Mouse (Mus musculus) CD4-positive, CD25-positive, alpha-beta regulatory T cell, adult 2 months (primary cell): Measurements from ENCODE around the gene Slc25a39.
A peak's percentile ranks its signal among the peaks of the same experiment; 100 is the strongest.
"Not testable (repeated sequence)": the region's sequence is repeated elsewhere in the genome, so short reads cannot be mapped to it uniquely, and the experiment has no call there.

ENCODE experiments used
- DNase-seq: peaks from one replicate; pipeline ENCODE4 v3.0.0-alpha.2; 2012; ENCODE audit warnings: low read depth, low spot score

The Slc25a39 gene

DNA sequence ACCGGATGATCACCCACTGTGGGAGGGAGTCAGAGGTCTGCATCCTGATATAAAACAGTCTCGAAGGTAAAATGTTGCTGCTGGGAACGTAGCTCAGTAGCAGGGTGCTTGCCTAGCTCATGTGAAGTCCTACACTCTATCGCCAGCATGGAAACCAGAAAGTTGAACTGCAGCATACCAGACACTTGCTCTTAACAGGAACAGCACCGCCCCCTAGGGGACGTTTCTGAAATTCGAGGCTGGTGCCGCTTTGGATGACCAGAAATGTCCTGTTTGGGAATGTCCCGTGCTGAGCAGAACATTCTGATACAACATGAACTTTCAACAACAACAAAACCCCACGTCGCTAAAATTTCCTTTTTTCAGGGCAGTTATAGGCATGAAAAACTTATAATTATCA lies 4.0 kb upstream of the Slc25a39 start:
- peak; percentile 92 for DNase-seq

DNA sequence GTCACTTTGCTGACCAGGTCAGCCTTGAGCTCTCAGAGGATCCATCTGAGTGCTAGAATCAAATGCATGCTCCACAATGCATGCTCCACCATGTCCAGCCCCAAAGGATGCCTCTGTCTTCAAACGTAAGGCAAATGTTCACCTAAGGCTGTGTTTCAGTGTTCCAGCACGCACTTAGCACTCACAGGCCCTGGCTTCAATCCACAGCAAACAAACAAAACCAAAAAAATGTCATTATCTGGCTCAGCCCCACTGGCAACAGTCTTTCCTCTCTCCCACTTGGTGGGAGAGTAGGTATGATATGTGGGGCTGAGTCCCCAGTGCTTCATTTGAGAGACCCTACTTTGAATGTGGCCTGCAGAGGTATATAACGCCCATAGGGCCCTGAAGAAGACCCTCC lies 3.3 kb upstream of the Slc25a39 start:
- DNase-seq, result no peak

GRCm38 (mm10) chr11:102410345-102410744 lies 2.6 kb upstream of the Slc25a39 start:
- DNase-seq, result not testable (repeated sequence)

DNA sequence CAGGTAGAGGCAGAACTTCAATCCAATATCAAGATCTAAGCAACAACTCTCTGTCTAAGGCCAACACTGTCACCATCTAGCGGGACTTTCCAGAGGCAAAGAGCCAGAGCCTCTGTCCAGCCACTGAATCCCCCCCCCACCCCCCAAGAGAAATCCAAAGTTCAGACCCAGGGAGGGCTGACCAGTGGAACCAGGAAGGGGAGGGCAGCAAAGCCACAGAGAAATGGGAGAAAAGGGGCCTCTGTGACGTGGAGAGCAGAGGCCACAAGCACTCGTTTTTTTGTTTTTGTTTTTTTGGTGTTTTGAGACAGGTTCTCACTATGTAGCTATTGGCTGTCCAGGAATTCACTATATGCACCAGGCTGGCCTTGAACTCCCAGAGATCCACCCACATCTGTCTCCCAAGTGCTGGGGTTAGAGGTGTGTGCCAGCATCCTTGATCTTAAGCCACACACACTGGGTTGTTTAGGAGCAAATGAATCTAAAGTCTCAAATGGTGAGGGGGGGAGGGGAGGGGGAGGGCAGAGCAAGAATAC lies 2.1 kb upstream of the Slc25a39 start:
- DNase-seq, result no peak

- no peak for DNase-seq
Measured at GRCm38 (mm10) chr11:102408888-102409794, 1.4 kb upstream of the Slc25a39 start.

- DNase-seq, result peak; percentile 97
Measured at GRCm38 (mm10) chr11:102408344-102408876, 664 bp upstream of the Slc25a39 start.

DNA sequence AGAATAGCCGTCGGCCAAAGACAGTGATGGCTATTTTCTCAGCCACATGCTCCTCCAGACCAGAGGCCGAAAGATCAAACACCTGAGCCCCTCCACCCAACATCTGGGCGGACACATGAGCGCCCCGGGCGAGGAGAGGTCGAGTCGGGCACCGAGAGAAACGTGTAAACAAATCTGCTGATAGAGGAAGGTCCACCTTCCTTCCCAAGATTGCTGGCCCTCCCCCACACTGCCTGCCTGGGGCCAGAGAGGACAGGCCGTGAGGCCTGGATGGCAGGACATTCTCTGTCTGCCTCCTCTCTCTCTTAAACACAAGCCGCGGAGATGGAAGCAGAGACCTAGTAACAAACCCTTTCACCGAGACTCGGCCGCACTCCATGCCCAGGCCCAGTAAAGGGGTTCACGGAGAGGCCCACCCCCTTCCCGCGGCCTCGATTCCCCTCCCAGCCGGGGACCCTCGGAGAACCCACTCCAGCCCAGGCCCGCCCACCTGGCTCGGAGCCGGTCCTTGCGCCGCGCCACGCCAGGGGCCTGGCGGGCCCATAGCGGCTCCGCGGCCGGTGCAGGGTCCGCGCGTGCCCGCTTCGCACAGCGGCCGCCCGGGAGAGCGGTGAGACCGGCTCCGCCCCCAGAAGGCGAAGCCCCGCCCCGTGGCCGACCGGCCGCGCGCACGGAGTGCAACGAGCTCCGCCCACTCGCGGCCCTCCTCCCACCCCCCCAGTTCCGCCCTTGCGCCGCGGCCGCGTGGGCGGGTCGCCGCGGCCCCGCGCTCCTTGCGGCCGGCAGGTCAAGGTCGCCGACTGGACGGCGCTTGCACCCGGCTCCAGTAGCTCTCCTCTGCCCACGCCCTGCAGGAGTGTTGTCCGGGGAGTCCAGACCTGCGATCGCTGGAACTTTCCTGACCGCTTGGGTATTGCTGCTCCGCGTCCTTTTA lies 579 bp downstream of the Slc25a39 start:
- DNase-seq, result peak; percentile 94

DNA sequence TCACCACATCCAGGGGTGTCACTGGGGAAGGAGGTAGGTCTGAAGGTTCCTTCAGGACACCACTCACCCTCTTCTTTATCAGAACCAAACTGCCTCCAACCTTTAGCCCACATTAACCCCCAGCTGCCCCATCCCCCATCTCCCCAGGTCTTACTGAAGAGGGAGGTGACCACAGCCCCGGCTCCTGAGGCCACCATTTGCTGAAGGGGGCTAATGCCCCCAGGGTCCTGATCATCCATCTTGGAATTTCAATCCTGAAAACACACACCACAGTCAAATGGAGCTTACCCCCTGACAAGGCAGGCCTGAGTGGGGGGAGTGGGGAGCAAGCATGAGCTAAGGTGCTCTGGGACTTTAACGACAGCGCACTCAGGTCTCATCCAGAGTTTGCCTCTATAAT lies 1.3 kb downstream of the Slc25a39 start:
- no peak for DNase-seq

DNA sequence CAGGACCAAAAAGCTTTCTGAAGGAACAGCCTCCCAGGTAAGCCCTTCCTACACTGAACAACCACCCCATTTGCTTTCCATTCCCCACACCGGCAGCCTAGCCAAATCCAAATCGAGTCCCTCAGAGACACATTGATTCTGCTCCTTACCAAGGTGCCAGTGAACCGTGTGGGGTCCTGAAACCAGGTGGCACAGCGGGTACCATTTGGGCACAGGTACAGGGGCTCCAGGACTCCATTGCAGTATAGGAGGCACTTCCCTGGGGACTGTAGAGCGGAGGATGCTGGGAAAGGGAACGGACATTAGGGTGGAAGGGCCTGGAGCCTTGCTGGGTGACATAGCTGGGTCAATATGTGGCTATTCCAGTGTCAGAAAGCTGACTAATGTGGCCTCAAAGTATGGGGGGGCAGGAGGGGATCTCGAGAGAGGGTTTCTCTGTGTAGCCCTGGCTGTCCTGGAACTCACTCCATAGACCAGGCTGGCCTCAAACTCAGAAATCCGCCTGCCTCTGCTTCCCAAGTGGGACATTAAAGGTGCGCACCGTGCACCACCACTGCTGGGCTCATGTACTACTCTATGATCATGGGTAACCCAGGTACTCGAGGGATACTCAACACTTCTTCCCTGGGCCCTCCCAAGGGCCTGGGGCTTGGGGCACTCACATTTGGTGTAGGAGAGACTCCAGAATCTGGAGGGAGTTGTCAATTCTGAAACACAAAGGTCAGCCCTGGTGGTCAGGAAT lies 2.0 kb downstream of the Slc25a39 start:
- DNase-seq, result no peak

DNA sequence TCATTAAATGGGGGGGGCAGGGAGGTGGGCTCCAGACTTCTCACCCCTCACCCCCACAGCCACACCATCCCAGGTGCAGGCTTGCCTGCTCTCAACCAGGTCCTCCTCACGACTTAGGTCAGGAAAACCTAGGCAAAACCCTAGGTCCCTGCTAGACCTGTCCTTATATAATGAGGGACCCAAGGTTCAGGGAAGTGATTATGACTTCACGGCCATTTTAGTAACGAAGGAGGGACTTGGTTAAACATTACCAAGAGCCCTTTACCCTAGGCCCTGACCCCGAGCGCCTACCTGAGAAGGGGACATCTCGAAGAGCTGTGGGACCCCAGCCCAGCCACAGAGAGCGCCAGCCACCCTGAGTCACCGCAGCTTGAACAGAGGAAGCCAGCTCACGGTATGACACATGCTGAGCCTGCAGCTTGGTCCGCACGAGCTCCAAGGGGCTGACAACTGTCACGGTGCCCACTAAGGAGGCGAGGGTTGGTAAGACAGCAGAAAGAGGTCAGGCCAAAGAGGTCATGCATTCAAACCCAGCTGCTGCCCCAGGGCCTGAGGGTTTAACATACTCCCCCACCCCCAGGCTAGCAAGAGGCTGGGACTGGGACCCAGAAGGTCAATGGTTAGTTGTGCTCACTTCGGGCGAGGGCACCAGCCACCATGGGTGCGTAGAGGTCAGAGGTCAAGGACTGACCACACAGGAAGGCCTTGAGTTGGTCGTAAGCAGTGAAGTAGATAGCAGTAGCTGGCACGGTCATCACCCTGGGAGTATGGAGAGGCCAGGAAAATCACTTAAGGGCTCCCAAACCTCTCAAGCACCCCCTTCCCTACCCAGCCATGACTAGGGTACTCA lies 3.4 kb downstream of the Slc25a39 start:
- DNase-seq, result no peak

DNA sequence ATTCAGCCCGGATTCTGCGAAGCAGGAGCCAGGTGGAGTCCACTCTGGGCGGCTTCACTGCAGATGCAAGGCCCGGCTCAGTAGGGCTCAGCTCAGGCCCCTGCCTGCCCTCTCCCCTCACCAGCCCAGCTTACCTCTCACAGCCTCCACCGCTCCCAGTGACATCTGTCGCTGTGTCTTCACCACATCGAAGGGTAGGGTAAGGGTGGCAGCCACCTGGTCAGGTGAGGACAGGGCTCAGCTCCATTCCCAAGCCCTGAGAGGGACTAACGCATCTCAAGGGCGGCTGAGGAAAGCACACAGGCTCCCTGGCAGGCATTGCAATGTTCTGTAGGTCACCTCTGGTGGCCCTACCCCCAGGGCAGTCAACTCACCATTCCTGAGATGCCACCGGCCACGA lies 4.1 kb downstream of the Slc25a39 start:
- no peak for DNase-seq

DNA sequence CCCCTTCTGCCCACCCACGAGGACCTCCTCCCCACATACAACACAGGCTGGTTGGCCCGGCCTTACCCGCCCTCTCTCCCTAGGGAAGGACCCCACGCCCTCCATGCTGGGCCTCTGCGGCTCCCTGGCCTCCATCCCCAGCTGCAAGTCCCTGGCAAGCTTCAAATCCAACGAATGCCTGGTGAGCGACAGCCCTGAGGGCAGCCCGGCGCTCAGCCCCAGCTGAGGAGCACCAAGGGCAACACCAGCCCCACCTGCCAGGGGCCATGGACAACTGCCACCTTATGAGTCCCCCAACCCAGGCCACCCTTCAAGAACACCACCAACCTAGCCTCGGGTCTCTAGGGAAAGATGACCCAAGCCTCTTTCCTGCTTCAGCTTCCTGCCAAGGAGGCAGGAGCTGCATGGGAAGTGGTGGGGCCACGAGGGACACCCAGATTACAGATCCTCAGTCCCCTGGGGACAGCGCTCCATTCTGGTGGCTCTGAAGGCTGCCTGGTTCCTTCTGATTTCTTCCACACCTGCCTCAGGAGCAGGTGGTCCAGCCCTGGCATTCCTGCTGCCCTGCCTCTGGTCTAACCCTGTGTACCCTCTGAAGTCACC lies 5.7 kb downstream of the Slc25a39 start:
- DNase-seq, result no peak

DNA sequence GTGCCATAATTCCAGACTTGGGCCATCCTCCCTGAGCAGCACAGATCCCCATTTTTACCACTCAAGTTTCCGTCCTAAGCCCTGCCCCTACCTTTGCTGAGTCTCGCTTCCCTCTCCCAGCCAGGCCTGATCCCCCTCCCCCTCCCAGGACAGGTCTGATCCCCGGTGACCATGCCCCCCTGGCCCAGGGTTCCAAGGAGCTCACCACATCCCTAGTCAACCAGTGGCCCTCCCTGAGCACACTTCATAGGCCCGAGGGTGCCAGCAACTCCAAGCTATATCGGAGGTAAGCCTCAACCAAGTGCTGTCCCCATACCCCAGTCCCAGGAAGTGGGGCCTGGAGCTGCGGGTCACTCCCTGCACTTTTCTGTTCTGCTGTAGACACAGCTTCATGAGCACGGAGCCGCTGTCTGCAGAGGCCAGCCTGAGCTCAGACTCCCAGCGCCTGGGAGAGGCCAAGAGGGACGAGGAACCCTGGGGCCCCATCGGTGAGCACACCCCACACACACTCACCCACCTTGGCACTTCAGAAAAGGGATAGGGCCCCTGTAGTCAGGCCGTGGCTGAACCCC lies 7.1 kb downstream of the Slc25a39 start:
- no peak for DNase-seq

DNA sequence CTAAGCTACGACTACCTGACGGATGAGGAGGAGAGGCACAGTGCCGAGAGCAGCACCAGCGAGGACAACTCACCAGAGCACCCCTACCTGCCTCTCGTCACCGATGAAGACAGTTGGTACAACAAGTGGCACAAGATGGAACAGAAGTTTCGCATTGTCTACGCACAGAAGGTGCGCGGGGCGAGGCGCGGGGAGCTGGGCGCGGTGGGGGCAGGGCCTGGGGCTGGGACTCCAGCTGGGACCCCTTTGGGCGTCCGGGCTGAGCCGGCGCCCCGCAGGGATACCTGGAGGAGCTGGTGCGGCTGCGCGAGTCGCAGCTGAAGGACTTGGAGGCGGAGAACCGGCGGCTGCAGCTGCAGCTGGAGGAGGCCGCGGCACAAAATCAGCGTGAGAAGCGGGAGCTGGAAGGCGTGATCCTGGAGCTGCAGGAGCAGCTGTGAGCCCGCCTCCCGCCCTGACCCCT lies 8.1 kb downstream of the Slc25a39 start:
- DNase-seq, result no peak

DNA sequence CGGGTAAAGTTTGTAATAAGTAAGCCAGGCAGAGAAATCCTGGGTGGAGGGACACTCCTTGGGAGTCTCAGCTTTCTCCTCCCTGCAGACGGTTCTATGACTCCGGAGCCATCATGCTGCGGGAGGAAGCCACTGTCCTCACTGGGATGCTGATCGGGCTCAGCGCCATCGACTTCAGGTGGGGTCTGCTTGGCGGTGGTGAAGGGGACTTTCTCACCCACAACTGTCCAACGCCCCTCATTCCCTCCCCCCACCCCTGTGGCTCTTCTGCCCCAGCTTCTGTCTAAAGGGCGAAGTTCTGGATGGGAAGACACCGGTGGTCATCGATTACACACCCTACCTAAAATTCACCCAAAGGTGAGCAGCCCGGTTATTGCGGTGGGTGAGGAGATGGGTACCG lies 8.6 kb downstream of the Slc25a39 start:
- no peak for DNase-seq

DNA sequence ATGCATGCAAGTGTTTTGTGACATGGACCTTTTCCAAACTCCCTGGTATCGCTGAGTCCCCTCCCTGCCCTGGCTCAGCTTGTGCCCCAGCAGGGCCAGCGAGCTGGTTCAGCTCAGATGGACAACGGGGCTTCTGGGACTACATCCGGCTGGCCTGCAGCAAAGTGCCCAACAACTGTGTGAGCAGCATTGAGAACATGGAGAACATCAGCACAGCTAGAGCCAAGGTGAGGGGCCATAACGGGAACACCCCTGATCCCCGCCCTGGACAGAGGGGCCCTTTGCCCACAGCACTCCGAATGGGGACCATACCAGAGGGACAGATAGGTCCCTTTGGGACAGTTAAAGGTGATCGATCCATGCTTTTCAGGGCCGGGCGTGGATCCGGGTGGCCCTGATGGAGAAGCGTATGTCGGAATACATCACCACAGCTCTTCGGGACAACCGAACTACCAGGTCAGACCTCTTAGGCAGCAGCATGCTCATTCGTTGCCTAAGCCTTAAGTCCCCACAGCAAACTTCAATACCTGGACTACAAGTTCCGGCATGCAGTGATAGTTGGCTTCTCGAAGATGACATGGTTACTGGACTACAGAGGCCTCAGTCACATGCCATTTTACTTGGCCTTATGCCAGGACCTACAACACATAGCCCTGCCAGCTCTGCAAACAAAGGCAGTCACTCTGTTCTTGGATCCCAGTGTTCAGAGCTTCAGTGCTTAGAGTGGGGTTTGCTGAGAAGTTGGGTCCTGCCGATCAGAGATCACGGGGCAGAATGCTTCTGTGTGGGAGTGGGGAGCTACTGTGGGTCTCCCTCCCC lies 9.5 kb downstream of the Slc25a39 start:
- no peak for DNase-seq

DNA sequence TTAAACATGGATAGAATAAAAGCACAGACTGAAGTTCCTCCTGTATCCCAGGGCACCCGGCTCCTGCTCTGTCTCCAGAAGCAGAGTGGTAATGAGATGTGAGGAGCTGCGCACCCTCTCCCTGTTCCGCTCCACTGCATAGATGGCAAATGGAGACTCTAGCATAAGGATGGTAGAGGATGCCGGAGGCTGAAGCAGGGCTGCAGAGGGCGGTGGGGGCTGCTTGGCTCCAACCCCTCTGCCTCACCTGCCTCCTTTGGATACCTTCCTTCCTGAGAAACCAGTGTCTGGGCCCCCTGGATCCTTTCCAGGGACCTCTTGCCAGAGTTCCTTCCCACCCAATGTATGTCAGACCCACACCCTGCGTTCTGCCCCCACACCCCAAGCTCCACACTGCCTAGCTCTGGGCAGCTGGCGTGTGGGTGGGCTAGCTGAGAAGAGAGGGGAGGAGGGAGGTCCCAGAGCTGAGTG lies 11.0 kb downstream of the Slc25a39 start:
- DNase-seq, result no peak

DNA sequence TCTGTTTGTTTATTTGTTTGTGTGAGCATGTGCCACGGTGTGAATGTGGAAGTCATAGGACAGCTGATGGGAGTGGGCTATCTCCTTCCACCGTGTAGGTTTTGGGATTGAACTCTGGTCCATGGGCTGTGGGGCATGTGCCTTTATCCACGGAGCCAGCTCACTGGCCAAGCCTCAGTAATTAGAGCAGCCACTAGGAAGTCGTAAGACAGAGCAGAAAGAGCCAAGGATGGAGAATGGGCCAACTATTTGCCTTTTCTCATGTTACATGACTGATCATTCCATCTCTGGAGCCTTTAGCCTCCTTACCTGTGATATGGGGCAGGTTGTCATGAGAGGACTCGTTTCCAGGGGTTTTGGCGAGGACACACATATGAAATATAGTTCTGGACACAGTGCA lies 11.5 kb downstream of the Slc25a39 start:
- DNase-seq, result no peak
